Mouse (Mus musculus) kidney, adult 2 months (tissue): ENCODE results near the gene Tex52.

Source experiments
- CTCF ChIP-seq: fragments of 200-500 bp; conservative IDR thresholded peaks from 2 replicates; pipeline ENCODE4 v1.5.1; 2011; ENCODE audit warnings: low read depth, mild to moderate bottlenecking, control low read depth, low read length, moderate library complexity, mixed read lengths; ENCODE audit not compliant: insufficient read depth, insufficient read length
- POLR2A ChIP-seq: fragments of 200-500 bp; IDR thresholded peaks from one replicate; pipeline ENCODE4 v1.6.1; 2011; ENCODE audit warnings: low read depth, low read length, control low read depth

GRCm38 (mm10) chr6:128355201-128355681 lies 20.0 kb upstream of the Tex52 start:
- no peak for TF ChIP-seq POLR2A
- no peak for TF ChIP-seq CTCF
